Mouse (Mus musculus) testis, postnatal 10 days (tissue): ENCODE measurements around the gene Slc17a4.

Source experiments
- DNase-seq: peaks from one replicate; pipeline ENCODE4 v3.0.0; 2021; ENCODE audit warnings: low spot score

Slc17a4 gene

GRCm38 (mm10) chr13:23892592-23893268 lies 22.1 kb downstream of the Slc17a4 start:
- no peak for DNase-seq

DNA sequence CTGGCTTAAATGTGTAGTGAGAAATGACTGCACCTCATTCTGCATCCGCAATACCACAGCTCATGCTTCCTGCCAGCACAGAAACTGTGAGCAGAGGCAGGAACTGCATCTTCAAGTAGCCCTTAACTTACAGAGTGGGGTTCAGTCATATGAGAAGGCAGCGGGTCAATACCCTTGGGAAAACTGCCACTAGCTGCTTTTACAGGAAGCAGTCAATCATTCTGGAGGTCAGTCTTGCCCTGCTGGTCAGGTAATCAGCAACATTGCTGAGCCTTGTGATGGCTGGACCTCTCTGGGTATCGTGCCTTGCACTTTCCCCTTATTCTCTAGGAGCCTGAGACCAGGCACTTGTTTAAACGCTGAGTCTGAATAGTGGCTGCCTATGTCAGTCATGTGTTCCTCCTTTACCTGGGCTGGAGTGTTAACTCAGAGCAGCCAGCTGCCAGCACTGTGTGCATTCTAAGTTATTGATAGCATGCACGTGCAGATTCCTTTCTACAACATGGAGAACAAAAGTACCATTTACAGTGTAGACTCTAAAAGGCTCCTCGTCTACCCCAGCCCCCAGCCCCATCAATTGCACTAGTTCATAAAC lies 25.7 kb downstream of the Slc17a4 start:
- DNase-seq: no peak

GRCm38 (mm10) chr13:23887026-23887725 lies 27.6 kb downstream of the Slc17a4 start:
- no peak for DNase-seq

DNA sequence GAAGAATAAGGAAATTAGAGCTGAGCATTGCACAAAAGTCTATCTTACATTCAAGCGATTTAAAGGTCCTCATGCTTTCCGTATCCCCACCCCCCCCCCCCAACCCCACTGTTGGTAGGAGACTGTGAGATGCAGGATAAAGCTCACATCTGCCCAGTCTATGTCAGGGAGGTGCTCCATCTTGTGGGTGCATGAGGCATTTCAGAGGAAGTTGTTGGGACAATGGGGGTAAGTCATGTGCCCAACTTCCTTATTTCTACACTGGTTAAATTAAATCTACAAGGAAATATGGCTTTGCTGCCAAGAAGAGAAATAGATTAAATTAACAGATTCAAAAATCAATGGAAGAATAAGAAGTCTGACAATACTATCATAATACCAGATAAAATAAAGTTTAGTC lies 29.3 kb downstream of the Slc17a4 start:
- DNase-seq: no peak

GRCm38 (mm10) chr13:23879636-23880035 lies 35.2 kb downstream of the Slc17a4 start:
- no peak for DNase-seq

DNA sequence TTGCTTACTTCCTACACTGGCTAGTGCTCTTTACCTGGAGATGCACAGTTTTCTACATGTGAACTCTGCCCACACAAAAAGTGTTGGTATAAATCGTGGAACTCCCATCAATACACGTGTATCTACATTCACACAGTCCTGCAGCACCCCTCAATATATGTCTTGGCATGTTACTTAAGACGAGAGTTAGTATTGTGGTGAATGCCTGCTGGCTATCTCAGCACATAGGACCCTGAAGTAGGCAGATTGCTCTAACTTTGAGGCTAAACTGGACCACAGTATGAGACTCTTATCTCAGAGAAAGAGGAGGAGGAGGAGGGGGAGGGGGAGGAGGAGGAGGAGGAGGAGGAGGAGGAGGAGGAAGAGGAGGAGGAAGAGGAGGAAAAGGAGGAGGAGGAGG lies 35.7 kb downstream of the Slc17a4 start:
- no peak for DNase-seq

DNA sequence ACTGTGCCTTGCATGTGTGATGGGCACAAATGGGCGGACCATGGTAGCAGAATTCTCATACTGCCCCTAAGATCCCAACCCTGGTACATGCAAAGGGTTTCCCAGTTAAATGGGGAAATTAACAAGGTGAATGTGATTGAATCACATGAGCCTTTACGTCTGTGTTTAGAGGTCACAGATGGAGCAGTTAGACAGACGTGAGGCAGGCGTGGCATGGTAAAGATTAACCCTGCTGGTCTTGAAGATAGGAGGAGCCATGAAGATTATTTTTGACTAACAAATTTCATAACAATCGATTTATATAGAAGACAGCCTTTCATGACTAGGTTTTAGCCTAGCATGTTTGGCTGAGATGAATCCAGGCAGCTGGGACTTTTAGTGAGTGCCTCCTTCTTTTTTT lies 41.7 kb downstream of the Slc17a4 start:
- no peak for DNase-seq

DNA sequence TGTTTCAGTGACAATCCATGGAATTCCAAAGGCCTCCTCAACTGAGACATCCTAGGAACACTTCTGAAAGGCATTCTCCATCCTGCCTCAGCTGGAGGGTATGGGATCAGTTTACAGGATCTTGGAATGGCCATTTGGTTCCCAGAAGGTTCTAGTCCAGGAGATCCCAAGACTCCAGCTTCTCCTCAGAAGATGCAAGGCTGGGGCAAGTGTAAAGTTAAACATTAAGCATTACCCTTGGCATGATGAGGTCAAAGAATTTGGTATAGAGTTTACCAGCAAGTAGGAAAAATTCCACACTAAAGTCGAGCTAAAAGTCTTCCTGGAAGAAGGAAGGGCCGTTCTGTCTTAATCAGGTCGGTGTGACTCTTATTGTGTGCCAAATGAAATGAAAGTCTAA lies 44.8 kb downstream of the Slc17a4 start:
- DNase-seq: no peak

DNA sequence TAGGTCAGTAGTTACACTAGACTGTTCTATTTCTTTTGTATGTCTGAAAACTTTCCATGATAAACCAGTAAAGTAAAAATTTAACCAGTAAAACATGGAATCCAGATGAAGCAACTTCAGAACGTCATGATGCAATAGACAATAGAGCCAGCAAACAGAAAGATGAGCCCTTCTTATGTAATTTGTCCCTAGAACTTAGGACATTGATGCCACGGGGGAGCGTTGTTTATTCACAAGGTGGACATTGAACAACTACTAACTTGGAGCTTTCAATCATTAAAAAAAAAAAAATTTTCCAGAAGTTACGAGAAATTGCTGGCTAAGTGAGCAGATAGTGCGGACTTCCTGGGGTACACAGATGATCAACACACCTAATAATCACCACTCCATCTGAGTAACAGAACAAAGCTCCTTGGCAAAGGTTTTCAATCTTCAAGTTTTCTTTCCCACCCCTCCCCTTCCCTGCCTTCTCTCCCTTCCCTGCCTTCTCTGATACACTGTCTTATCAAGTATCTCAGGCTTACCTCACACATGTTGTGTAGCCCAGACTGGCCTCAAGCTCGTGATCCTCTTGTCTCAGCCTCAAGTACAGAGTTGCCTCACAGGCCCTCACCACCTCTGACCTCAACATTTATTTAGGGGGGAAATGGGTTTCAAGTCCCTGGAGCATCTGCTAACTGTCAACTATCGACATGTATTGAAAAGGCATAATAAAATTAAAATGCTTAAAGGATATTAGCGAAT lies 45.8 kb downstream of the Slc17a4 start:
- DNase-seq: no peak

DNA sequence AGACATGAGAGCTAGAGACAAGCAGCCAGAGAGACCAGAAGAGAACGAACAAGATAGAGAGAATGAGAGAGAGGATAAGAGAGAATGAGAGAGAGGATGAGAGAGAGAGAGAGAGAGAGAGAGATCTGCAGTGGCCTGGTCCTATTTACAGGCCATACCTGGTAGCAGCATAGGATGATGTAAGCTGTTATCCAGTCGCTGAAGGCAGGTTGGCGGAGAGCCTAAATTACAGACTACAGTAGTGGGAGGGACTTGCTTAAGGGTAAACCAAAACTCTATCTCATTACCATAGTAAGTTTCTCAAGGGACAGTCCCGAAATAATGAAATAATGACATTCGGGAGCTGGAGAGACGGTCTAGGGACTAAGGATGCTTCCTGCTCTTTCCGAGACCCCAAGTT lies 47.4 kb downstream of the Slc17a4 start, which contains the start of gene Slc17a1:
Gene Slc17a1, plus strand, starts transcription at position 346 of the 400 bp plus-strand sequence.
- DNase-seq: no peak

GRCm38 (mm10) chr13:23867000-23867399 lies 47.8 kb downstream of the Slc17a4 start:
- no peak for DNase-seq

DNA sequence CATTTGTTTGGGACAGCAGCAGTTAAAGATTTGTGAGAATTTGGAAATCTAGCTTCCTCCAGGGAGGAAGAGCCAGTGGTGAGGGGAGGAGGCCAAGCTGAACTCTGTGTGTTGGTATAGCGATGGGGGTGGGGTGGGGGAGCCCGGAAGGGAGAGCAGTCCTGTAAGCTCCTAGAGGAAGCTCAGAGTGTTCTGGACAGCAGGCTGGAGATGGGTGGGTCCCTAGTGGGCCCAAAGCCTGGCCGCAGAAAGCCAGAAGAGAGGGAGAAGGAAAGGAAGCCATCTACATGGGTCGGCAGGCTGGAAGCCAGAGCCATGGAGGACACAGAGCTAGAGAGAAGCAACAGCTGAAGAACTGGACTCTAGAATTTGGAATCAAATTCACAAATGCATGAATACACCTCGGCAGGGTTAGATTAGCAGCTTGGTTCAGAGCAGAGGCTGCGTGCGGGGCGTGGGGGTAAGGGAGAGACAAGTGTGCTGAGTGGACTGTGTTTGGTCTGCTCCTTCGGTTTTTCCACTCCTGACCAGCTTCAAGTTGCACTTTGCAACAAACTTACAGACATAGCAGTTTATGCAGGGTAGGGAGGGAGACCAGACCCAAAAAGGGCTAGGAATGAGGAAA lies 48.6 kb downstream of the Slc17a4 start:
- DNase-seq: peak; percentile 43

- peak; percentile 43 for DNase-seq
These were observed 50.1 kb downstream of the Slc17a4 start for GRCm38 (mm10) chr13:23864711-23865110.

DNA sequence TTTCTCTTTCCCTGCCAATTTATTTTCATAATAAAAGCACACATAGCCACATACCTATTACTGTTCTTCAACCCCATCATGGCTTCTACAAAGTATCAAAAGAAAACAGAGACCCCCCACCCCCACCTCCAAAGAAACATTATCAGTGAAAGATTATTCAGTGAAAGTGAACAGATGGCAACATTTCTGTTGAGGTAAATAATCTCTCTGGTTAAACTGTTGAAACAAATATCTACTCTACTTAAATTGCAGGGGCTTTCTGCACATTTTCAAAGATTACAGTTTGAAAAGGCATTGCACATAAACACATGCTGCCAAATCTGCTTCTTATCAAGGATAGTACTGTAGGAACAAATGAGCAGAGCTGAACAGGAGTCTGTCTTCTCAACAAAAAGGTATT lies 53.0 kb downstream of the Slc17a4 start:
- no peak for DNase-seq

- DNase-seq: no peak
These were observed 58.4 kb downstream of the Slc17a4 start for GRCm38 (mm10) chr13:23856401-23856800.

DNA sequence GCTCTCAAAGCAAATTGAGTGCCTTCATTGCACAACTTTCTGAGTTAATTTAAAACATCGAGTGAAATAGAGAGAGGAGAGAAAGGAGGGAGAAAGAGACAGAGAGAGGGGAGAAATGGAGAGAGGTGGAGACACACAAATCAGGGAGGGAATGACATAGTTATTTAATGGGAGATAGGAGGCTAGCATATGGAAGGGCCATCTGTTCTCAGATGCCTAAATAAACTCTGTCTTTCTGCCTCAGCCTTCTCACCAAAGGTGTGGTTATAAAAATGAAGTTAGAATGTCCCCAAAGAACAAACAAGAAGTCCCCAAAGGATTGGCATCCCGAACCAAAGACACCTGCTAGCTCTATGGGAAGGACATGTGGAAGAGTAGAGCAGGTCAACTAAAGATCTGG lies 65.5 kb downstream of the Slc17a4 start:
- no peak for DNase-seq
